Mouse (Mus musculus): ENCODE data around the gene Gm20425.

DNA sequence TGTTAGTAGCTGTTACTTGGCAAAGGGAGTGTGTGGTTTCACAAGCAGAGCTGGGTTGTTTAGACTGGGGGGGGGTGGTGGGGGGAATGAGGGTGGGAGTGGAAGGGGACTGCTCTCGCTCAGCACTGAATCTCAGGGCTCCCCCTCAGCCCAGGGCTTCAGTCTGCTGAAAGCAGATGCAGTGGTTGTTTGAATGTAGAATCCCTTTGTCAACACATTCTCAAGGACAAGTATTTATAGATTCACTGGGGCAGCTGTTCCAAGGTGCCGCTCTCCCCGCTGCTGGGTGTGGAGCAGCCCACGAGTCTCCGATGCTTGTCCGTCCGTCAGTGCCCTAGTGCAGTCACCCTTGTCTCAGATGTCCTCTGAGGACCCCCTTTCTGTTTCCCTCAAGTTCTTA lies 88.8 kb downstream of the Gm20425 start:
- TF ChIP-seq POLR2A (IDR thresholded peaks at IDR 0.05; ENCODE audit: insufficient read depth, low read depth, low read length) (no peak), CTCF (IDR thresholded peaks at IDR 0.05; ENCODE audit: insufficient read depth, low read depth, low read length) (no peak)

Data from olfactory bulb, adult 2 months (tissue).